Mouse (Mus musculus) erythroblast, embryonic 14.5 days (primary cell): ENCODE measurements around the gene Cadps2.

Source experiments
- GATA1 ChIP-seq: IDR thresholded peaks from 2 replicates; pipeline ENCODE4 v1.6.1; 2012; ENCODE audit warnings: low read length, inconsistent platforms, mixed read lengths
- TAL1 ChIP-seq: IDR thresholded peaks from 3 replicates; pipeline ENCODE4 v1.6.1; 2012; ENCODE audit warnings: low read length, inconsistent platforms, mixed read lengths

DNA sequence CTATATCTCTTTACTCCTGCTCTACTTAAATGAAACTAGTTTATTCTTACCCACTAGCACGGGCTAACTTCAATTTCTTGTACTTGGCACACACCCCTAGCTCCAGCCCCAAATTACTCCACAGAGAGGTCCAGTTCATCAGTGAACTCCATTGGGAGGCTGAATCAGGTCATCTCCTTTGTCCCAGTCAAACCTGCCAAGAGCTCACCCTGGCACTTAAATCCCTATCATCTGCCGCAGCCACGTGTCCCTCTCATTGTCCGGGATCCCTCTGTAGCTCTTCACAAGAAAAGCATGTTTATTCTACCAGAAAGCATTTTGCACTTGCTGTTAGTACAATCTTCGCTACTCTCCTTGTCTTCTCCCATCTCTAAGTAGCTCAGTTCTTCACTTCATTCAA, 17.4 kb downstream of the Cadps2 start:
- TF ChIP-seq GATA1 (no peak), TAL1 (no peak)
